Mouse (Mus musculus) hindlimb bud, embryonic 11.5 days (tissue): ENCODE results near the gene Ptprt.

Experiments used
- DNase-seq: peaks from one replicate; pipeline ENCODE4 v3.0.0-alpha.2; 2012; ENCODE audit warnings: low read depth, low spot score; ENCODE audit errors: extremely low spot score

Gene Ptprt

GRCm38 (mm10) chr2:162591388-162591787, 69.6 kb downstream of the Ptprt start:
- DNase-seq, result no peak

- DNase-seq, result no peak
Observed at GRCm38 (mm10) chr2:162581651-162582050, 79.3 kb downstream of the Ptprt start.

DNA sequence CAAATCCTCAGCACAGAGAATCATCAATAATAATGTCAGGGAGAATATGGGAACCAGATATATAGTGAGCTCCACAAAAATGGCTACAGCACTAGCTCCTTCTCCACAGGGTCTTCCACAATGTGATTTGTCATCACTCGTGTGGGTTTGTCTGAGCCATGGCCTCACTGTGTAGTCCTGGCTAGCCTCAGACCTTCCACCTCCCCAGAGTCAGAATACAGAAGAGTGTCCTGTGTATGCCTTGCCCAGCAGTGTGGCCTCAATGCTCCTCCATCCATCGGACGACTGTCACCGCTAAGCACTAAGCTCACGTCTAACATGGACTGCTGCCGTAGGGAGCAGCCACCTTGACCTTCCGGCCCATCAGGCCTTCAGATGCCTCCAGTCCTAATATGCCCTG, 83.1 kb downstream of the Ptprt start:
- no peak for DNase-seq

GRCm38 (mm10) chr2:162572851-162573250, 88.1 kb downstream of the Ptprt start:
- DNase-seq, result no peak

DNA sequence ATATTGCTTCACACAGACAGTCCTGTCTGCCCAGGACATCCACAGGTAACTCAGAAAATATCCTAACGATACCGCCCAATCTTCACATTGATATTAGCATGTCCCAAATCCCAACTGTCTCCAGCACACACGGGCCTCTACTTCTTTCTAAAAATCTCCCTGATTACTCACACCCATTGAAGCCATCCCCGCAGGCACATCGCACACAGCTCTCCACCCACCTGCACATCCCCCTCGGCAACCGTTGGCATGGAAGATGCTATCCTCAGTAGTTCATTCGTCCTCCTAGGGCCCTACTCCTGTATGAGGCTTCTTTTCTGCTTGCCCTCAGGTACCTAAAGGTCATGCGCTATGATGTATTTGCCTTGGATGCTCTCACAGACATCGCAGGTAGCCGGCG, 89.9 kb downstream of the Ptprt start:
- no peak for DNase-seq

DNA sequence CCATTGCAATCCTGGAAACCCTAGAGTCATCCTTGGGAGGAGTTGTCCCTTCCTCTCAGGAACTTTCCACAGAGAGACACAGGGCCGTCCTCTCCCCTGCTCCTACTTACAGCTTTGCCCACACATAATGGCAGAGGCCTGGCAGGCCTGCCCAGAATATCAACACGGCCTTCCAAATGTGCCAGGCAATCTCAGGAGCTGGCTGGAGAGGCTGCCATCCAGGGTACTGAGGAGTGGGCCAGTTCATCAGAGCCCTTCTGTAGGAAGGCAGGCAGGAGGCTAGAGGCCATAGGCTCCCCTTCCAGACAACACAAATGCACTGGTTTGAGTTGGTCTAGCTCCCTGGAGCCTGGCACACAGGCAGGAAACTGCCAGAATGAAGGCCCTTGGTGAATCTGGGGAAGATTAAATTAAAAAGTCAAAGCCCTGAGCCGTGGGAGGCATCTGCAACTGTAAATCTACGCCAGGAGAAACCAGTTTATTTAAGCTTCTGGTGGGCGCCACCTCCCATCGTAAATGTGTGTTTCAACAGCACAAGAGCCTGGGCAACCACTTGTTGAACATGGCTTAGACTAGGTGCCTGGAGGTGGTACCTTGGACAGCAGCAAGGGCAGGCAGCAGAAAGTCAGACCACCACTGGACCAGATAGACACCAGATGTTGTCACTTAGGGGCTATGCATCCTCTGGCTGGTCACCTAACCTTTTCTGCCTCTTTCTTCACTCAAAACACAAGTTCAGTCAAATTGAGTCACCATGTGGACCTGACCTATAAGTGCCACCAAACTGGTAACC, 92.4 kb downstream of the Ptprt start:
- no peak for DNase-seq

- DNase-seq, result no peak
Observed at GRCm38 (mm10) chr2:162548312-162548711, 112.6 kb downstream of the Ptprt start.

- no peak for DNase-seq
Observed at GRCm38 (mm10) chr2:162531638-162532037, 129.3 kb downstream of the Ptprt start.

DNA sequence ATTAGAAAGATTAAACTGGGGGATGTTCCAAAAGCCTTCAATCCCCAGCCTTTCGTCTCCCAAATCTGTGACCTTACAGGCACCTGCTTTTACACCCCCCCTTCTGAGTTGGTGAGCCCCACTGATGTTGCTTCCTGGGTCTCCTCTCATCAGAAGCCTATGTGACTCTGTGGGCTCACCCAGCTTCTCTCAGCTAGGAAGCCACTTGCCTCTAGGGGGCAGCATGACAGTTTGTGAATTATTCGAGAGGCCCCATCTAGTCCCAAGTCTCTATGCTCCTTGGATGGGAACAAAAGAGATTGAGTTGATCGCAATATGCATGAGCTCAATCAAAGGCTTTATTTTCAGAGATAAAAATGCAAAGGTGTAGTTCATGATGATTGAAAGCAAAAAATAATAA, 132.0 kb downstream of the Ptprt start:
- no peak for DNase-seq

DNA sequence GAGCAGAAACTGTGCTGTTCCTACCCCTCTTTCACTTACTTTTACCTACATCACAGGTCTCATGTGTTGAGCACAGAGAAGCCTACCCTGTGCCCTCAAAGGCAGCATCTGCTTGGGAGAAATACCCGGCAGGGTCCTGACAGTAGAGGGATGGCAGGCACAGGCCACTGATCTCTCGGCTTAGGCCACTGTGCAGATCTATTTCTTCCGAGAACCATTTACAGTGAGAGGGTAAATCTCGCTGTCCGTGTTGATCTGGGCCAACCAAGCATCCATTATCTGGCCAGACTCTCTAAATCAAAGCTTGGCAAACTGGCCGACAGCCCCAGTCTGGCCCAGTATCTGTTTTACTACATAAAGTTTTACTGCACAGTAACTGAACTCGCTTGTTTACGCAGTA, 145.0 kb downstream of the Ptprt start:
- DNase-seq, result no peak

DNA sequence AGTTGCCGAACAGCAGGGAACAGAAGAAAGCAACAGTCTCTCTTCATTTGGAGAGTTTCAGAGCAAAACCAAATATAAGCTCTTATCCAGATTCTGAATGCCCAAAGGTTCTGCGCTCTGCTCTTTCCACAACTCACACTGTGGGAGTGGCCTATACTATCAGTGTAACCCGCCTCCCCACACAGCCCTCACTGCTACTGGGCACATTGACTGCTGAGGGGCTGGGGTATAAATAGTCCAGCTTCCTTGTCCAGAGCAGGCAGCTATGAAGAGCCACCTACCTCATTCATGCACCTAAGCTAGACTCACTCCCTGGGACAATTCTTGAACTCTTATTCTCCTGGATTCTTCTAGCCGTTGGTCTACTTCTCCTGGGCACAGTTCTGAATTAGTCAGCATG, 147.9 kb downstream of the Ptprt start:
- DNase-seq, result no peak

GRCm38 (mm10) chr2:162512094-162512493, 148.9 kb downstream of the Ptprt start:
- no peak for DNase-seq

- no peak for DNase-seq
Observed at GRCm38 (mm10) chr2:162509016-162509415, 151.9 kb downstream of the Ptprt start.

DNA sequence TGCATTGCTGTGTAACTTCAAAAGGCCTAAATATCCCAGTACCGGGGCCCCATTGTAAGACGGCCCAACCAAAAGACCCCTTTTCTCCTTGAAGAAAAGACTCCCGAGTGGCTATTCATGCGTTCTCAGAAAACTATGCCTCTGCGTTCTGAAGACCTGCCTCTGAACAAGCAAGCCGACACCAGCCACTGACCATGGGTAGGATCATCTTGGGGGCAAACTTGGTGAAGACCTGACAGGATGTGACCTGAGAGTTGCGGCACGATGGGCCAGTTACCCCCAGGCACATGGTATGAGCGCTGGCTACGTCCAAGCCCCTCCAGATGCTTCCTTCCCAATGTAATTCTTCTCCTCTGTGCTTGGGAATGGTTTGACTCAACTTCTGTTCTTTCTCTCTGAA, 153.3 kb downstream of the Ptprt start:
- no peak for DNase-seq

- DNase-seq, result no peak
Observed at GRCm38 (mm10) chr2:162504850-162505249, 156.1 kb downstream of the Ptprt start.

DNA sequence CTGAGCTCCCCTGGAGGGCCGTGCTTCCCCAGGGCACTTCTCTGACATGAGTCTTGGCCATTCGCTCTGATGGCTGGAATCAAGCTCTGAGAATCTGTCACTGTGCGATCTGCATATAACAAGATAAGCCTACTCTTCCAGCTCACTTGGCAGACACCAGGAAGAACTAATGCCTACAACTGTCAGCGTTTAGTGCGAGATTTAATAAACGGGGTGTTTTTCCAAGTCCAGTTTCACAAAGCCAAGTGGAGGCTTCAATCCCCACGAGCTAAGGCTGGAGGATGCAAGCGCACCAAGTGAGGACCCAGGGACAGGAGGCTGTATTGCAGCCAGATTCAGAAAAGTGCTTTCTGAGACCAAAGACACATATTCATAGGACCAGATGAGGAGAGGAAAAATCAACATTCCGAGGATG, 161.4 kb downstream of the Ptprt start:
- no peak for DNase-seq

- DNase-seq, result no peak
Observed at GRCm38 (mm10) chr2:162498191-162498590, 162.8 kb downstream of the Ptprt start.

DNA sequence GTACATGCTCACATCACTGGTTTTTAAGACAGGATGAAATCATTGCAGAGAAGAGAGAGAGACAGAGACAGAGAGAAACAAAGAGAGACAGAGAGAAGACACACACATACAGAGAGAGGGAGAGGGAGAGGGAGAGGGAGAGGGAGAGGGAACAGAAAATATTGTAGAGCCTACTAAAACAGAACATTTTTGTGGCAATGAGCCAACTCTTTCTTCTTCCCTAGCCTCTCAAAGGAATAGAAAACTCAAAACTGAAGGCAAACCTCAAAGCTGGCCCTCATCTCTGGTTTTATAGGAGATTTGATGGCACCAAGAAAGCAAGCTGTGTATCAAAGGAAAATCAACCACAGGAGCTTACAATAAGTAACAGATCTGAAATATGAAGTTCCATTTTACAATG, 176.9 kb downstream of the Ptprt start:
- DNase-seq, result no peak

GRCm38 (mm10) chr2:162443106-162443505, 217.8 kb downstream of the Ptprt start:
- DNase-seq, result no peak

- DNase-seq, result no peak
Observed at GRCm38 (mm10) chr2:162436646-162437045, 224.3 kb downstream of the Ptprt start.

- no peak for DNase-seq
Observed at GRCm38 (mm10) chr2:162430171-162430570, 230.8 kb downstream of the Ptprt start.

- no peak for DNase-seq
Observed at GRCm38 (mm10) chr2:162426114-162426513, 234.8 kb downstream of the Ptprt start.

GRCm38 (mm10) chr2:162418181-162418580, 242.8 kb downstream of the Ptprt start:
- DNase-seq, result no peak
